Mouse (Mus musculus) liver, adult 2 months (tissue): Measurements from ENCODE around the gene Rexo2.

ENCODE experiments used
- CTCF ChIP-seq: fragments of 200-500 bp; IDR thresholded peaks from 2 replicates; pipeline ENCODE4 v1.5.1; 2011; ENCODE audit warnings: low read depth, low read length, control low read depth
- POLR2A ChIP-seq: fragments of 200-500 bp; IDR thresholded peaks from 2 replicates; pipeline ENCODE4 v1.6.1; 2011; ENCODE audit warnings: low read length, control low read depth; ENCODE audit not compliant: insufficient read depth; ENCODE audit errors: extremely low read depth

- TF ChIP-seq CTCF: no peak
- no peak for TF ChIP-seq POLR2A
Measured at GRCm38 (mm10) chr9:48427176-48427575, 53.2 kb downstream of the Rexo2 start.
